Mouse (Mus musculus): Measurements from ENCODE around the gene Plxnb2.

DNA sequence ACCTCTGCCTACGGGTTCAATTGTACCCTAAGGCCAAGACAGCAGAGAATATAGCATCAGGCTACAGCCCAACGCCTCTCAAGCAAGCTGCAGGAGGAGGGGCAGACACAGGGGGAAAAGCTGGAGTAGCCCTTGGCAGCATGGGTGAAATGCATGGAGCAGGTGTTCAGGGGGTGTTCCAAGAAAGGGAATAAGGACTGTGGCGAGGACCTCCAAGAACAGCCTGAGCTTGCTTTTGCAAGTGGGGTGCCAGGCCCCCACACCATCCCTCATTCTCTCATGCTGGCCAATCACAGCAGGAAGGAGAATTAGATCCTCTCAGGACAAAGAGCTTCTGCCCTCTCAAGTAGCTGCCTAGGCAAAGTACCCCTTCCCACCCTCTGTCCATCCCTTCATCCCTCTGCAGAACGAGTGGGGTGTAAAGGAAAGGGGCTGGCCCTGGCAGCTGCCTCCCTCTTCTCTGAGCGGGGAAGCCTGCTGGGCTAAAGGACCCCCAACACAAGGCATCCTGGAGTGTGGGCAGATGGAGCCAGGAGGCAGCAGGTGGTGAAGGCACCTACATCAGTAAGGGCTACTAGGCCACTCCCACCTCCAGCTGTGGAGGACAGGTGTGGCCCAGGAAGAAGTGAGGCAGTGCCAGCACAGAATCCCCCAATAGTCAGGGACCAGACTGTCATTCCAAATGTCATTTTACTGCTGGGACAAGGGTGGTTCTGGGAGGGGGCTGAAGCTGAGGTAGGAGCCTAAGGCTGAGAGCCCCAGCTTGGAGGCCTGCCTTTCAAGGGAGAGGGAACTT lies 3.8 kb upstream of the Plxnb2 start:
- no peak for TF ChIP-seq CTCF (IDR thresholded peaks at IDR 0.05; ENCODE audit: low read depth)
- no peak for TF ChIP-seq EP300 (IDR thresholded peaks at IDR 0.05; ENCODE audit: low read depth)
